Mouse (Mus musculus): ENCODE data around the gene Dock4.

GRCm38 (mm10) chr12:40889534-40889933 is 443.8 kb downstream of the Dock4 start:
- TF ChIP-seq CTCF (IDR thresholded peaks at IDR 0.05; ENCODE audit: control insufficient read depth, insufficient read depth, insufficient replicate concordance, low read depth, low read length) (no peak), POLR2A (IDR thresholded peaks at IDR 0.05; ENCODE audit: control insufficient read depth, low read depth, low read length) (no peak)
